Mouse (Mus musculus) c-Kit-negative CD71-positive TER-119-positive erythroid progenitor cells, embryonic 14.5 days (primary cell): Measurements from ENCODE around the gene Treml2.
A peak's percentile ranks its signal among the peaks of the same experiment; 100 is the strongest.
"Not testable (repeated sequence)": the region's sequence is repeated elsewhere in the genome, so short reads cannot be mapped to it uniquely, and the experiment has no call there.

Experiments
- DNase-seq: peaks from one replicate; pipeline ENCODE4 v3.0.0-alpha.2; 2013; ENCODE audit warnings: low read depth, low spot score

The Treml2 gene

DNA sequence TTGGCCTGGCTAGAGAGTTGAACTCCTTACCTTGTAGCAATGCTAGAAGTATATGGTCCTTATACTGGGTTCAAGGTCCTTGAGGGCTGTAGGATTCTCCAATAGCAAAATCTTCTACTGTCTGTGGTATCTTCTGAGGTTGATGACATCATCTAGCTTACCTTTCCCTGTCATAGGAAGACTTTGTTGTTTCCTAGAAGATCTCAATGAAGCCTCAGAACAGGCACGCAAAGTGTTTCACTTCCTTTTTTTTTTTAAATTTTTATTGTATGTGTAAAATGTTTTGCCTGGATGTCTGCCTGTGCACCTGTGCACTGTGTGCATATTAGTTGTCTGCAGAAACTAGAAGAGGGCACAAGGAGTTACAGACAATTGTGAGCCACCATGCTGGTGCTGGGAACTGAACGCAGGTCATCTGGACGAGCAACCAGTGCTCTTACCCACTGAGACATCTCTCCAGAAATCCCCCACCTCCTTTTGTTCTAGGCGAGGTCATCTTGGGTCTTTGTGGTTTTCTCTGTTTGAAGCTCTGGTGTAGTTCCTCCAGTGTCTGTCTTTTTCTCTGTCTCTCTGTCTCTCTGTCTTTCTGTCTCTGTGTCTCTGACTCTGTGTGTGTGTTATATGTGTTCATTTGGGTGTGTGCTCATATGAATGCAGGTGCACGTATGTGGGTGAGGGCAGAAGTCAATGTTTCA, 5.7 kb upstream of the Treml2 start:
- DNase-seq, result no peak

DNA sequence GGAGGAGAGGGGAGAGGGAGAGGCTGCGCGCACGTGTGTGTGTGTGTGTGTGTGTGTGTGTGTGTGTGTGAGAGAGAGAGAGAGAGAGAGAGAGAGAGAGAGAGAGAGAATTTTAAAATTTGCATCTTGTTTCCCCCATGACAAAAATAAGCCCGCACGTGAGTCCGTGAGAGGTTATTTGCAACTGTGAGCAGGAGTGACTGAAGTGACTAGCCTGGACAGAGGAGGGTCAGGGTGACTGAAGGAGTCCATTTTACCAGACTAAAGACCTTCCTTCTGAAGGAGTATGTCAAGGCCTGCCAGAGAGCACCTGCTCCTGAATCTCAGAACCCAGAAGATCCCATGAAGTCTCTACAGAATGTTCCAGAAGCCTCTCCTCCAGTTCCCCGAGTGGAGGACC, 458 bp downstream of the Treml2 start:
- no peak for DNase-seq

DNA sequence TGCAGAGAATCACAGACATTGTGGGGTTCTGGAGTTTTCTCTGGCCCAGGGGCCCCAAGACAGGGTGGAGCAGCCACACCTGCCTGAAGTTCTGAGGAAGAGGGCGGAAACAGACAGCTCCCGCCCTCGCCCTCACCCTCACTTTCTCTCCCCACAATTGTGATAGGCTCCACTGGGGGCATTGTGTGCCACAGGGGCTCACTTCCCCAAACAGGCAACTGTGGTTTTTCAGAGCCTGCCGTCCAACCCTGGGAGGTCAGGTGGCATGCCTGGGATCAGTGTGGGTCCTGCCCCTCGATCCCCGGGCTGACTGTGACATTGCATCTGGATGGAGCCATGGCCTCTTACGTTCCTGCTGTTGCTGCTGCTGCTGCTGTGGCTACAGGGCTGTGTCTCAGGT, 901 bp downstream of the Treml2 start:
- peak; percentile 54 for DNase-seq

DNA sequence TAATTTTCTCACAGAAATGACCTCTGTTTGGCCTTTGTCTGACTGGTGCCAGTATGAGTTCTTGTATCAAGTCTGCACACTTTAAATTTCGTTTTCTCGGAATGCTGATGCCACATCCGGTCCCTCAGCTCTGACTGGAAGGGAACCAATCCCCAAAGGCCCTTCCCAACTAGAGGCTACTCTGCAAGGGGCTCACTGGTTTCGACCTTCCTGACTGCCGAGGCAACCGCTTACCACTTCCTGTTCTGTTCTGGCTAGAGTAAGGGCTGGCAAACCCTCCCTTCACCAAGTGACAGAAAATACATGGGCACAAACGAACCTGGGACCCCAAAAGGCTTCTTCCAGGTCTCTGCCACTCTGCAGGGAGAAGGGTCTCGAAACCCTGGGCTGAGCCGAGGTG, 1.6 kb downstream of the Treml2 start:
- no peak for DNase-seq

DNA sequence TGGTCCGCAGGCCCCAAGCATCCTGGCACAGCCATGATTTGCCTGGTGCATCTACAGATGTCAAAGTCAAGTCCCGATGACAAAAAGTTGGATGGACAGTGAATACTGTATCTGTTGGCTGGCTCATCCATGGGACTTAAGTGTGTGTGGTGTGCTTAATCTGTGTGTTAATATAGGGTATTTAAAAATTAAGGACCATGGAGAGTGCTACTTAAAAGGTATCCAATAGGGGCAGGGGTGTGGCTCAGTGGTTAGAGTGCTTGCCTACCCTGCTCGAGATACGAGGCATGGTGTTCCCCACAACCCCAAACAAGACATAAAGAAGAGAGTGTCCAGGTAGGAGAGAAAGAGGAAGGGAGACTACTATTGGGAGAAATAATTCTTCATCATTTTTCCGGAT, 2.5 kb downstream of the Treml2 start:
- DNase-seq, result no peak

DNA sequence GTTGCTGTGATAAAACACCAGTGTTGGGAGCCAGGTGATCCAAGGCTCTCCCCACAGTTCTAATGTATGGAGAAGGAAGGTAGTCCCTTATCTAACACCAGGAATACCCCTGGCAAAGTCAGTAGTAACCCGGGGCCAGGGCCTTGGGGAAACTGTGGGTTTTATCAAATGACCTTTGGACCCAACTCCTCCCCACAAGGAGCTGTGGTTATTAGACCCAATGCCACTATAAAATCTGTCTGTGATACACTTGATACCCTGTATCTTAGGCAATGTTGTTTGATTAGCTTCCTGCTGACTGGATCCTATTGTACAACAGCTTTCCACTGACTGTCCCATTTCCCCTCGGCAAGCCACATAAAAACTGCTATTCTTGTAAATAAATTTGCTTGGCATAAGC, 12.8 kb downstream of the Treml2 start:
- no peak for DNase-seq

DNA sequence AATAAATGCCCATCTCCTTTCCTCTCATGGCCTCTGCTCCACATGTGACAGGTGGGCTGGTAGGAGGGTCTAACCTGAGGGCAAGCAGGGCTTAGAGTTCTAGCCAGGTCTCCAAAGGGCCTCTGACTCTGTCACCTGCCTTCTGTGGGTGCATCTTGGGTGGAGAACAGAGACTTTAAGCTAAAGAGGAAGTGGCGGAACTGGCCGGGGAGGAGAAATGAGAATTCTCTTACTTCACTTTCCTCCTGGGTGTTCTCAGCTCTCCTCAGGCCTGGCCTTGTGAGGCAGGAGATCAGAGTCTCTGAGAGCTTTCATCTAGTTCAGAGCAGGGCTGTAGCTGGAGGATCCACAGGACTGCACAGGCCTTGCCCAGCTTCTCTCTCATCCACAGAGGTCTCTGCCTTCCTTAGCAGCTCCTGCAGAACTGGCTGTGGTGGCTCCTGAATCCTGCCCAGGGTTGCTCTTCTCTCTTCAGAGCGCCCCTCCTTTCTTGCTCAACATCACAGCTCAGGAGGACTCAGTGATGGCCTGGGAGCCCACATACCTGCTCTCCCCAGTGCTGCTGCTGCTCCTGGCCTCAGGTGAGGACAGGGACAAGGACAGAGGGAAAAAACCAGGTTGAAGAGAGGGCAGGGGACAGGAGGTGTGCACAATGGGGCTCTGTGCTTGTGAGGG, 16.7 kb downstream of the Treml2 start, which contains the start of gene B430306N03Rik:
Gene B430306N03Rik (plus strand): TSS at position 237 of the 675 bp plus-strand sequence.
- DNase-seq, result not testable (repeated sequence)

DNA sequence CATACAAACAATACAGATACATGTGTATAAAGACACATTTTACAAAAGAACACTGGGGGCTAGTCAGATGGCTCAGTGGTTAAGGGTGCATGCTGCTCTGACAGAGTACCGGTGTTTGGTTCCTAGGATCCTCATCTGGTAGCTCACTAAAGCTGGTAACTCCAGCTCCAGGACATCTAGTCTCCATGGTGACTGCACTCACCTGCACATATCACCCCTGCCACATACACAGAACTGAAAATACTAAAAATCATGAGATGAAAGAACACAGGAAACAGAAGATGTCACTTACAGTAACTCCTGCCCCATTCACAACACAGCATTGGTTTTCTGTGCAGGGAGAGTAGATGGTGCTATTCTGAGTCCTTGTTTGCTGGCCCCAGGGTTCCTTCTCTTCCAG, 19.4 kb downstream of the Treml2 start:
- no peak for DNase-seq

DNA sequence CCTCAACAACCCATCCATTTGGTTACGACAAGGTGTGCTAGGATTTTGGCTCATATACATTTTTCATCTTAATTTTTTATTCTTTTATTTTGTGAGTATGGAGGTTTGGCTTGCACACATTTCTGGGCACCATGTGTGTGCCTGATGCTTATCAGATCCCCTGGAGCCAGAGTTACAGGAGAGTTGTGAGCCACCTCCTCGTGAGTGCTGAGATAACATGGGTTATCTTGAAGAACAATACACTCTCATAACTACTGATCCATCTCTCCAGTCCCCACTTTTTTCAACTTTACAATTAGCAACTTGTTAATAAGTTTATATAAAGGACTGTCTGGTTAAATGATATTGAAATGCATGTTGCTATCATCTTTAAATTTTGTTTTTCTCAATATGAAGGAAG, 22.0 kb downstream of the Treml2 start:
- DNase-seq, result no peak

DNA sequence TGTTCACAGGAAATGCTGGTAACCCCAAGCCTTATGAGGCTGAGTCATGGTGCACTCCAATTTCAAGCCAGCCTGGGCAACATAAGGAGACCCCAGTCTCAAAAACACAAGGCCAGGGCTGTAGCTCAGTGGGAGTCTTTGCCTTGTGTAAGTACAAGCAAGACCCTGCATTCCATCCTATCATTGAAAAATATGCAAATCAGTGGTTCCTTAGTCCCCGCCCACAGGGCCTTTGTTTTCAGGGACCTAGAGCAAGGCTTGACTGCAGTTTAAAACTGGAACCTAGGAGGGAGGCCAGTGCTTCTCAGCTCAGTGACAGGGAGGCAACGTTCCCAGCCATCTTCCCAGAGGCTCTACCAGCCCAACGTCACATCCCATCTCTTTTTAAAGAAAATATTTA, 23.9 kb downstream of the Treml2 start:
- no peak for DNase-seq

DNA sequence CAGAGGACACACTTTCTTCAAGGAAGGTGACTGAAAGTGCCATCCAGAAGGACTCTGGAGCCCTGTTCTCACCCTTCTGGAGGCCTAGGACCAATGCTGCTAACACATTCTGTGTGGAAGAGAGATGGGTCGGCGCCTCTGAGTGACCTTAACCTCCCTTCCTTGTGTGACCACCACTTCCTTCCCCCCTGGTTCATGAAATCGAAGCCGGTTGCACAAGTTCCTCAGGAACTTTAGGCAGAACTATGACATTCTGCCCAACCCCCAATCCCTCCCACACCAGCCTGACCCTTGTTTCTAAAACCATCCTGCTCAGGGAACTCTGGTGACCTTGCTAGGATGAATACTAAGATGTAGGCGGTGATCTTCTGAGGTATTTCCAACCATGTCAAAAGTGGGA, 25.0 kb downstream of the Treml2 start:
- no peak for DNase-seq

DNA sequence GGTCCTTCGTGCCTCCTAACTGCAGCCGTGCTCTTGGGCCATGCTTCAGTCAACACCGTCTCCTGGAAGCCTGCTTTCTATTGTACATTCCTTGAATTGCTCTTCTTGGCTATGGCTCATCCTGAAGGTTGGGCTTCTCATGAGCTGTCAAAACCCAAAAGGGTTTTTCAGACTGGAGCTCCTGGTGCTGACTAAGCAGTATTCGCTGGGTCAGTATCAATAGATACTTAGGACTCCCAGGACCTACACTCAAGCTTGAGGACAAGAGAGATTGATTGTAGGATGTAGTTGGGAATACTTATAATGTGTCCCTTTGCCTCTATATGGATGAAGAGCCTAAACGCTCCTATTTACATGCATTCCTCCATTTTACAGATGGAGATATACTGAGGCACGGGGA, 25.8 kb downstream of the Treml2 start:
- no peak for DNase-seq

DNA sequence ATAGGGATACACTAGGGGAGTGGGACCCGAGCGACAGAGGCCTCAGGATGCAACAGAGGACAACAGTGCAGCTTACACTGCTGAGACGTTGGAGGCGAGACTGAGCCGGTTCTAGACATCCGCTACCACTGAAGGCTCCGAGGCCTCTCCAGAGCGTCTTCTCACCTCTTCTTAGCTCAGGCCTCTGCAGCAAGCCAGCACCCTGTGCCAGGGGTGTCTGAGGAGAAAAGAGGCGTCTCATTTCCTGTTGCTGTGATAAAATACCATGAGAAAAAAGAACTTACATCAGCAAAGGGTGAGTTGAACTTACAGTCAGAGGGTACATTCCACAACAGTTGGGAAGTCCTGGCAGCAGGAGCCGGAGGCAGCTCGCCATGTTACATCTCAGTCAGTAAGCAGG, 26.3 kb downstream of the Treml2 start:
- DNase-seq, result no peak

DNA sequence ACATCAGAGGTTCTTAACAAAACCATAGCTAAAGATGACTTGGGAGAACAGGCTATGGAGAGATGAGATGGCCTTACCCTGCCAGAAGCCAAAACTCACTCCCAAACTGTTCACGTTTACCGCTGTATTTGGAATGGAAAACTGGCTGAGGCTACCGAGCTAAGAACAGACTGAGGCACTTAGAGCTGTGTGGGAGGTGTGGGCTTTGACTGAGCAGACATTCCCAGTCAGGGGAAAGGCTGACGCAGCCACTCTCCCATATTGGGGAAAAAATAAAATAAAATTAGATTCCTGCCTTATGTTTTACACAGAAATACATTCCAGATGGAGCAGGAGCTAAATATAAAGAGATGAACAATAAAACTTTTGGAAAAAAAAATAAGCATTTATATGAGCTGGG, 27.4 kb downstream of the Treml2 start:
- DNase-seq, result no peak

DNA sequence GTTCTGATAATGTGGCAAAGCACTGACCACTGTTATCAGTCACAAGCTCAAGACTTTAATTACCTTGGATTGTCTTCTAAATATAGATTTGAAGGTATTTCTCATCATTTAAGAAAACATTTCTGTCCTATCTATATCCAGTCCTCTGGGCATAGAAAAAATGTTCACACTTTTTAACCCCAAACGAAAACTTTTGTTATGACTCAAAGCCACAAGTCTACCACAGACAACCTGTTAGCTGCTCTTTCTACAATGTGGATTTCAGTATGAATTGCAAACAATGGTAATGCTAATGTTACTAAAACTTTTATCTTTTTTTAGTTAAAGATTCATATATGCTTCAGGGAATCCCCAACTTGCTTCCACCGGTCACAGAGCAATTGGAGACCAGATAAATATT, 33.2 kb downstream of the Treml2 start:
- DNase-seq, result no peak

DNA sequence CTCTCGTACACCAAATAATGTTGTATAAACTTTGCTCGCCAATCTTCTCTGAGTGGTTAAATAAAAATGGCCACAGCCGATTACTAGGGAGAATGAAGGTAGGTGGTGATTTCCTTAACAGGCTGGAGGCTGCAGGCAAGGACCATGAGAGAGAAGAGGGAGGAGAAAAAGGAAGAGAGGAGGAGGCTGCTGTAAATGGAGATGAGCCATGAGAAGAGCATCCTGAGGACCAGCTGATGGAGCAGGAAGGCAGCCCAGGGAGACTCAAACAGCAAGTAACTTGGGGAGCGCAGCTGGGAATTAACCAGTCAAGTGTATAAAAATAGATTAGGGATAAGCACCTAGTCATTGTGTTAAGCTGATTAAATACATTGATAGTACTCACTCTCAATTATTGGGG, 34.9 kb downstream of the Treml2 start:
- no peak for DNase-seq

DNA sequence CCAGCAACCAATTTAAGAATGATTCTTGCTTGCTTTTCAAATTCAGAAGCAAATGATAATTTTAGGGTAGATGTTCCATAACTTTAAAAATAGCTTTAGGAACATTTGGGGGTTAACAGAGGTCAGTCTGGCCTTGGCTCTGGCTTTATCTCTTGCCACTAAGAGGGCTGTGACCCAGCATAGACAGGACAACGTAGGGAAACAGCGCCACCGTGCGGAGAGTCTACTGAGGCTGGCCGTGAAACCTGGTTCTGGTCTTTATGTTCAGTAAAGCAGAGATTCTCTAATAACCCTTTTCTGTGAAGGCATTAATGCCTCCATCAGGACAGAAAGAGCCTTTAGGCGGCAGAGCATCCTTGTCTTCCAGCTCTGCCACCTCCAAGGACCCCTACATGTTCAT, 37.6 kb downstream of the Treml2 start:
- peak; percentile 72 for DNase-seq

DNA sequence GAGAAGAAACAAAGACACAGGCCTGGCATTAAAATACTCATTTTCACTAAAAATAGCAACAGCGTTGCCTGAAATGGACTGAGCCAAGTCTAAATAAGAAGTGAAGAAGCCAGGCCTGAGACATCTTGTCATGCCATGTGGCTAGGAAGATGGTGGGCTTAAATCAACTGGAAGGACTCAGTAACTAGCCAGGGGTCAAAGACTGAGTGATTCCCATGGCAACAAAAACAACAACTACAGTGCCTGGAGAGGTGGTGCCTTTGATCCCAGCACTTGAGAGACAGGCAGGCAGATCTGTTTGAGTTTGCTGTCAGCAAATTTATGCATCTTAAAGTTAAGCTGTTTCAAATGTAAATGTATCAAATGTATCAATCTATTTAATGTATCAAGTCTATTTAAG, 41.0 kb downstream of the Treml2 start:
- DNase-seq, result no peak

DNA sequence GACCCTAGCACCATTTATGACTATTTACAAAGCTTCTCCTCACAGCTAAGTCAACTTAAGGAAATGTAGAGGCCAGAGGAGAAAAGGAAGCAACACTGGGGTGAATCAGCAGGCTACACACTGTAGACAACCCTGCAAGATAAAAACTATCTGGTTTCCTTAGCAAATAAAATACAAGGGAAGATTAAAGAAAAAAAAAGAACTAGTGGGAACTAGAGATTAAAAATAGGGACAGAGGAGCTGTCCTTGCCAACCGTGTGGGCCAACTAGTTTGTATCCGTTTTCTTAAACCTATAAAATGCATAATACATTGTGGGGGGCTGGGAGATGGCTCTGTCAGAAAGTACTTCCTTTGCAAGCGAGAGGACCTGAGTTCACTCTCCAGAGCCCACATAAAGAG, 42.6 kb downstream of the Treml2 start:
- no peak for DNase-seq

DNA sequence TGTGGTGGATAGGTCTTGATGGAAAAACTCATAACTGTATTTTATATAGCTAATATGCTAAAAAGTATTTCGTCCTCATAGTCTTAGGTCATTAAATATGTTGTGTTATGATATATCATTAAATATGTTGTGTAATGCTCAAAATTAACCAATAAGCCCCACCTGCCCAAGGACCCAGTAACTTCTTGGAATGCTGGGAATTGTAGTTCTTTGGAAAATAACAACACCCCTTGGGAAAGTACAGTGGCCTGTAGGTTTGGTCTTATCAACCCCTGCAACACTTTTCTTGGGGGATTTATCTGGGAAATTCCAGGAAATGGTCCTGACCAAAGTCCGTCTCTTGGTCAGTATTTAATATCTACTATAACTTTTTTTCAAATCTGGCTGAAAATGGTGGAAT, 43.8 kb downstream of the Treml2 start:
- no peak for DNase-seq

DNA sequence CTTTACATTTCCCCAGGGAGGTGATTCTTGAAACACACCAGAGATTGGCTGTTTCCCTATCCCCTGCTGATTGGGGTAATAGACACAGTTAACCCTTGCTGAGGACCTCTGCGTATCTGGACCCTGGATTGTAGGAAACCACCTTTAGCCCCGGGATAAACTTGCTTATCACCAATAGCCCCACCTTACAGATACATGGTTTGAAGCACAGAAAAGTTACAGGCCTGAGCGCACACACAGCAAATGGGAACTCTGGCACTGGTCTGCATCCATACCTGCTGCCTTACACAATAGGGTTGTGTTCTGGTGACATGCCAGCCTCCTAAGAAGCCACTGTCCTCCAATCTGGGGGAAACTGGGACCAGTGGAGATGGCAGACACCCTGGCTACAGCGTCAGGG, 46.5 kb downstream of the Treml2 start:
- DNase-seq, result no peak

DNA sequence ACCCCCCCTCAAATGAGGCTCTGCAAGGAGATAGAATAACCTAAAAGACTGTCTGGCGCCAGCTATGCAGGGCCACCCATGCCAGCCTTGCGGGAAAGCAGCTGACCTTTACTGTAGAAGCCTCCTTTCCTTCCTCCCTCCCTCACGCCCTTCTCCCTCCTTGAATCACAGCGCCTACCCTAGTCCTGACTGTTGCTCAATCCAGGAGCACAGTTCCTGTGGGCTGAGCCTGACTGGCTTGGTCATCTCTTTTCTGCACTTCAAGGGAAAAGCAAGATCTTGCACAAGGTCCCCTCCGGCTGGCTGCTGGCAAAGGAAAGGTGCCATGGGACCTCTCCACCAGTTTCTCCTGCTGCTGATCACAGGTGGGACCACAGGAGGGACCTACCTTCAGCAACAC, 46.9 kb downstream of the Treml2 start, which contains the start of gene Trem2:
Gene Trem2 (plus strand): TSS at position 171 of the 400 bp plus-strand sequence.
- DNase-seq, result no peak

DNA sequence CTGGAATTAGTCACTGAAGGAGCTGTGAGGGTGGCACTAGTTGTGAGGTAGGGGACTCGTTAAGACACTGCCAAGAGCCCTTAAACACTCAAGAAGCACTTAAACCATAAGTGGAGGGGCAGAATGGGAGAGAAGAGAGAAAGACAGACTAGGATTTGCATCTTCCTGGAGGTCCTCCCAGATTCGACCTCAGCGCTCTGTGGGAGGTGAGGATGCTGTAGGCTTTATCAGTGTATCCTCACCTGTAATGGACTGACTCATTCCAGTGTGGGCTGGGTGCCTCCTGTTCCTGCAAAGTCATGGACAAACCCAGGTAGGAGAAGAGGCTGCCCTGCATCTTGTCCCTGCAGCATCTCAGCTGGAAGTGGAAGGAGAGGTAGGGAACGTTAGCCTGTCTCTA, 47.5 kb downstream of the Treml2 start:
- DNase-seq, result no peak

DNA sequence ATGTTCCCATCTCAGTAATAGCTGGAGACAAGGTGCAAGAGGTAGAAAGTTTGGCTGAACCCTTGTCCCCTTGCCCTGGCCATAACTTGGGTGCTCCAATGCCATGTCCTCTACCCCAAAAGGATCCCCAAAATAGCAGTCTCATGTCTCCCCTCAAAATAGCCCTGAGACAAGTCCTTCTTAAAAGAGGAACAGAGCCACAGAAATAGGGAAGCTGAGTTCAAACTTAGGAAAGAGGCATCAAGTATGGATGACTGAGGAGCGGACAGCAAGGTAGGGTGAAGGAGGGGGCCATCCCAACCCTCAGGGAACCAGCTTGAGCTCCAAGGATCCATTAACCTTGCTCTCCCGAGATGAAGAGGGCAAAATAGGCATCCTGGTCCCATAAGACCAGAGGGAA, 48.0 kb downstream of the Treml2 start:
- no peak for DNase-seq
